Mouse (Mus musculus) small intestine, adult 2 months (tissue): ENCODE results near the gene Plscr1.

Experiments
- CTCF ChIP-seq: fragments of 200-500 bp; IDR thresholded peaks from 2 replicates; pipeline ENCODE4 v1.5.1; 2012; ENCODE audit warnings: low read depth, mild to moderate bottlenecking, control low read depth, inconsistent platforms, low read length, moderate library complexity, mixed read lengths; ENCODE audit not compliant: insufficient replicate concordance, insufficient read length; ENCODE audit errors: extremely low read depth
- POLR2A ChIP-seq: fragments of 200-500 bp; IDR thresholded peaks from 2 replicates; pipeline ENCODE4 v1.6.1; 2012; ENCODE audit warnings: low read depth, mild to moderate bottlenecking, control low read depth, inconsistent platforms, low read length, moderate library complexity

GRCm38 (mm10) chr9:92270927-92271326, 21.4 kb downstream of the Plscr1 start:
- TF ChIP-seq CTCF (no peak), POLR2A (no peak)
